Mouse (Mus musculus) brain, embryonic 14.5 days (tissue): ENCODE measurements around the gene Pramel3. TPM values are rescaled to one million over a fixed set of nuclear protein-coding genes. Genes with fewer than 3 reads are reported as not detected.
"Not testable (repeated sequence)": the region's sequence is repeated elsewhere in the genome, so short reads cannot be mapped to it uniquely, and the experiment has no call there.

Experiments
- DNase-seq: peaks from one replicate; pipeline ENCODE4 v3.0.0-alpha.2; 2011; ENCODE audit warnings: low read depth
- polyA plus RNA-seq: library from polyadenylated mRNA; depleted of rRNA; stranded (reverse); fragments of >200 nt; gene quantifications from 2 replicates; pipeline ENCODE4 v1.2.3, GENCODE M21; 2012; rRNA removed

Gene Pramel3
- not detected in 2 replicates for polyA plus RNA-seq

DNA sequence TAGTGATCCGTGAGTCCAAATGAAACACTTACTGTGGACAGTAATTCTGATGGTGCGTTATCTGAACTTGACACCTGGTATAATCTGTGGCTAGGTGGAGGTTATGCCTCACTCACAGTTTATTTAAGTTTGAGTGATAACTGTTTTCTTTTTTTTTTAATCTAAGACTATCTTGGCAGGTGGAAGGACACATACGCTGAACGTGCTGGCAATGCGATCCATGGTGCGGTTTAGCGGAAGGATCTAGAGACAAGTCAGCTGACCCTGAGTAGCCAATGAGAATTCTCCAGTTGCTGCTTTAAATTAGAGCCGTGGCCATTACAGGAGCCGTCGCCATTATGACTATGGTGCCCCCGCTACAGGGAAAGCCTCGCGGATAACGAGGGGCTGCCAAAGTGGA is at the start of gene Pramel3:
TSS of gene Pramel3 (plus strand) at position 301 of the 400 bp plus-strand sequence.
- DNase-seq: not testable (repeated sequence)

DNA sequence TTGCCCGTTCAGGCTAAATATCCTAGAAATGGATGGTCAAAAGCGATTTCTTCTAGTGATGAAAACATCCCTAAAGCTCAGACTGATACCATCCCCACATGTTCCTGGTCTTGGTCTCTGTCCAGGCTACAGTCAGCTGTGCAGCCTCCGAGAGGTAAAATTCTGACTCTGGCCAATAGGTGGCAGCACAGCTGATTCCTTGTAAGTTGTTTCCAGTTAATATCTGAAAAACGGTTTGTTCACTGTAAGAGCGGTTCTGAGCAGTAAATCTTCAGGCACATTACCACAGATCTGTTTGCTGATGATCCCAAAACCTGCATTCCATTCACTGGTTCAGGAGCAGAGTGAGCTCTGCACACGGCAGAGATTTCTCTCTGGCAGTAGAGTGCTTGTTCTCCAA is 58.6 kb downstream of the Pramel3 start:
- not testable (repeated sequence) for DNase-seq

DNA sequence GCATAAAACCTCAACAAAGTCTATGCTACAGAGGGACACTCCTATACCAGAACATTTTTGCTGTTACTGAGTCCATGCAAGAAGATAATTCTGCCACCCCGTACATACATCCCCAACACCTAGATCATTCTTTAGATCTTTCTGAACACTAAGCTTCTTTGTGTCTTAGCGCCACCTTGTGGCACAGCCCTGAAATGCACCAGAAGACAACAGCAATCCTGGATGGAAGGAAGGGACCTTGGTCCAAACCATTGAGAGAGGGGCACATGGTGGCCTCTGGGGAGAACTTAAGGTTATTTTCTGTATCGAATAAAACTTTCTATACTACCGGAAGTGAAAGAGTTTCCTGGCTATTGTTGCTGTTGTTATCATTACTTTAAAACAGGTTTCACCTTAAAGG is 59.8 kb downstream of the Pramel3 start:
- DNase-seq: not testable (repeated sequence)

Other genes starting within 250 kb of the Pramel3 start
- not detected in 2 replicates for gene Gm15023, start 124.7 kb upstream of the Pramel3 start, polyA plus RNA-seq
- gene Tceal6, start 91.6 kb upstream of the Pramel3 start, polyA plus RNA-seq: 19.9 and 37.5 TPM in 2 replicates
- gene Gm5128, start 71.0 kb downstream of the Pramel3 start, polyA plus RNA-seq: not detected in 2 replicates
- 0.01 TPM in 1 of 2 replicates, not detected in the other for gene Gm7903, start 131.5 kb downstream of the Pramel3 start, polyA plus RNA-seq
- gene AV320801, start 192.3 kb downstream of the Pramel3 start, polyA plus RNA-seq: not detected in 2 replicates